Mouse (Mus musculus) CH12.LX (cell line): ENCODE measurements around the gene Glb1. TPM values are rescaled to one million over a fixed set of nuclear protein-coding genes. Genes with fewer than 3 reads are reported as not detected.

Experiments
- DNase-seq: peaks from one replicate; pipeline ENCODE4 v3.0.0-alpha.2; 2013; ENCODE audit errors: extremely low read depth
- H3K27ac ChIP-seq: 2 replicates; pipeline ENCODE4 v1.5.1; 2012; ENCODE audit warnings: low read depth, mild to moderate bottlenecking, control low read depth, moderate library complexity; ENCODE audit not compliant: insufficient read depth
- H3K27me3 ChIP-seq: replicated peaks from 2 replicates; pipeline ENCODE3; 2012; ENCODE audit warnings: inconsistent platforms
- H3K36me3 ChIP-seq, 2 experiments: replicated peaks in 1 of 2; 2 replicates each; pipeline versions ENCODE3 to v1.6.1; 2012; ENCODE audit warnings: inconsistent platforms in 1 of 2, low read length in 1 of 2, mild to moderate bottlenecking in 1 of 2, mixed read lengths in 1 of 2, moderate library complexity in 1 of 2; ENCODE audit not compliant: control insufficient read depth in 1 of 2, insufficient read depth in 1 of 2
- H3K4me1 ChIP-seq, 2 experiments: 2 replicates each; pipeline ENCODE4 v1.6.1; 2012; ENCODE audit warnings: inconsistent platforms in 1 of 2, moderate library complexity in 1 of 2; ENCODE audit not compliant: insufficient read depth in 2 of 2, control insufficient read depth in 1 of 2
- H3K4me2 ChIP-seq: 2 replicates; pipeline ENCODE4 v1.6.1; 2012; ENCODE audit warnings: low read depth, mild to moderate bottlenecking, control low read depth; ENCODE audit not compliant: poor library complexity, insufficient read depth, severe bottlenecking
- H3K4me3 ChIP-seq, 3 experiments: fragments of 150-350 bp in 1 of 3; sonication (generic) in 1 of 3; replicated peaks in 1 of 3; 2 replicates each; pipeline versions ENCODE3 to v1.5.1; 2011 to 2012; ENCODE audit warnings: low read depth in 2 of 3, low read length in 2 of 3, mild to moderate bottlenecking in 2 of 3, moderate library complexity in 2 of 3, control low read depth in 1 of 3, improper control_type of control experiment in 1 of 3, inconsistent platforms in 1 of 3, mixed read lengths in 1 of 3; ENCODE audit not compliant: poor library complexity in 1 of 3
- H3K79me2 ChIP-seq: replicated peaks from 2 replicates; pipeline ENCODE4 v1.6.1; 2012; ENCODE audit warnings: mild to moderate bottlenecking, moderate library complexity; ENCODE audit not compliant: control insufficient read depth, poor library complexity, insufficient read depth, severe bottlenecking; ENCODE audit errors: extremely low read depth
- H3K9ac ChIP-seq: 2 replicates; pipeline ENCODE4 v1.6.1; 2012; ENCODE audit warnings: low read depth, mild to moderate bottlenecking, control low read depth, moderate library complexity; ENCODE audit not compliant: insufficient read depth
- H3K9me3 ChIP-seq: replicated peaks from 2 replicates; pipeline ENCODE3; 2012; ENCODE audit warnings: low read length, inconsistent platforms, mixed read lengths
- BHLHE40 ChIP-seq: IDR thresholded peaks from 2 replicates; pipeline ENCODE4 v1.6.1; 2011; ENCODE audit warnings: mild to moderate bottlenecking, low read depth, low read length, improper control_type of control experiment
- CHD1 ChIP-seq: IDR thresholded peaks from 2 replicates; pipeline ENCODE4 v1.6.1; 2012; ENCODE audit warnings: low read depth, low read length, improper control_type of control experiment, inconsistent platforms
- CTCF ChIP-seq, 2 experiments: IDR thresholded peaks in 1 of 2; conservative IDR thresholded peaks in 1 of 2; 2 replicates each; pipeline ENCODE4 v1.5.1; 2011 to 2012; ENCODE audit warnings: low read depth in 2 of 2, low read length in 2 of 2, improper control_type of control experiment in 1 of 2, inconsistent platforms in 1 of 2, mild to moderate bottlenecking in 1 of 2, moderate library complexity in 1 of 2
- E2F4 ChIP-seq: IDR thresholded peaks from 2 replicates; pipeline ENCODE4 v1.6.1; 2011; ENCODE audit warnings: low read depth, low read length, improper control_type of control experiment; ENCODE audit not compliant: insufficient replicate concordance
- ELF1 ChIP-seq: IDR thresholded peaks from 2 replicates; pipeline ENCODE4 v1.6.1; 2014; ENCODE audit warnings: low read depth, mild to moderate bottlenecking, inconsistent platforms, low read length, improper control_type of control experiment
- EP300 ChIP-seq: IDR thresholded peaks from 2 replicates; pipeline ENCODE4 v1.6.1; 2011; ENCODE audit warnings: low read length, improper control_type of control experiment
- ETS1 ChIP-seq: conservative IDR thresholded peaks from 2 replicates; pipeline ENCODE4 v1.6.1; 2012; ENCODE audit warnings: low read depth, mild to moderate bottlenecking, inconsistent platforms, low read length, improper control_type of control experiment, moderate library complexity
- HCFC1 ChIP-seq: IDR thresholded peaks from 2 replicates; pipeline ENCODE4 v1.6.1; 2012; ENCODE audit warnings: low read depth, mild to moderate bottlenecking, inconsistent platforms, low read length, improper control_type of control experiment
- IRF4 ChIP-seq: IDR thresholded peaks from 2 replicates; pipeline ENCODE4 v1.6.1; 2014; ENCODE audit warnings: low read depth, mild to moderate bottlenecking, inconsistent platforms, low read length, improper control_type of control experiment
- JUN ChIP-seq: IDR thresholded peaks from 2 replicates; pipeline ENCODE4 v1.6.1; 2011; ENCODE audit warnings: low read depth, mild to moderate bottlenecking, low read length, improper control_type of control experiment, moderate library complexity; ENCODE audit not compliant: insufficient read depth
- JUND ChIP-seq: conservative IDR thresholded peaks from 2 replicates; pipeline ENCODE4 v1.6.1; 2011; ENCODE audit warnings: low read depth, low read length, improper control_type of control experiment
- MAFK ChIP-seq: IDR thresholded peaks from 2 replicates; pipeline ENCODE4 v1.6.1; 2011; ENCODE audit warnings: low read length, improper control_type of control experiment; ENCODE audit not compliant: insufficient replicate concordance
- MAX ChIP-seq: IDR thresholded peaks from 2 replicates; pipeline ENCODE4 v1.6.1; 2011; ENCODE audit warnings: low read length, improper control_type of control experiment
- MAZ ChIP-seq: IDR thresholded peaks from 2 replicates; pipeline ENCODE4 v1.6.1; 2012; ENCODE audit warnings: low read depth, mild to moderate bottlenecking, inconsistent platforms, low read length, improper control_type of control experiment, moderate library complexity
- MEF2A ChIP-seq: IDR thresholded peaks from 2 replicates; pipeline ENCODE4 v1.6.1; 2014; ENCODE audit warnings: low read depth, mild to moderate bottlenecking, inconsistent platforms, low read length, improper control_type of control experiment, borderline replicate concordance
- MXI1 ChIP-seq: IDR thresholded peaks from 2 replicates; pipeline ENCODE4 v1.6.1; 2011; ENCODE audit warnings: mild to moderate bottlenecking, low read depth, low read length, improper control_type of control experiment
- NRF1 ChIP-seq: IDR thresholded peaks from 2 replicates; pipeline ENCODE4 v1.6.1; 2014; ENCODE audit warnings: low read depth, mild to moderate bottlenecking, inconsistent platforms, low read length, improper control_type of control experiment, moderate library complexity
- POLR2AphosphoS2 ChIP-seq: IDR thresholded peaks from 2 replicates; pipeline ENCODE4 v1.6.1; 2011; ENCODE audit warnings: low read depth, low read length, improper control_type of control experiment
- RAD21 ChIP-seq: IDR thresholded peaks from 2 replicates; pipeline ENCODE4 v1.6.1; 2011; ENCODE audit warnings: low read depth, mild to moderate bottlenecking, low read length, improper control_type of control experiment, moderate library complexity
- SIN3A ChIP-seq: IDR thresholded peaks from 2 replicates; pipeline ENCODE4 v1.6.1; 2012; ENCODE audit warnings: low read length, improper control_type of control experiment, inconsistent platforms
- SMC3 ChIP-seq: IDR thresholded peaks from 2 replicates; pipeline ENCODE4 v1.6.1; 2011; ENCODE audit warnings: low read depth, low read length, improper control_type of control experiment
- TCF12 ChIP-seq: IDR thresholded peaks from 2 replicates; pipeline ENCODE4 v1.6.1; 2014; ENCODE audit warnings: low read depth, mild to moderate bottlenecking, inconsistent platforms, low read length, improper control_type of control experiment
- UBTF ChIP-seq: IDR thresholded peaks from 2 replicates; pipeline ENCODE4 v1.6.1; 2012; ENCODE audit warnings: low read depth, mild to moderate bottlenecking, inconsistent platforms, low read length, improper control_type of control experiment, moderate library complexity
- USF1 ChIP-seq: IDR thresholded peaks from 2 replicates; pipeline ENCODE4 v1.6.1; 2014; ENCODE audit warnings: low read depth, mild to moderate bottlenecking, inconsistent platforms, low read length, improper control_type of control experiment
- ZC3H11A ChIP-seq: IDR thresholded peaks from 2 replicates; pipeline ENCODE4 v1.6.1; 2012; ENCODE audit warnings: low read depth, mild to moderate bottlenecking, inconsistent platforms, low read length, improper control_type of control experiment
- ZKSCAN1 ChIP-seq: IDR thresholded peaks from 2 replicates; pipeline ENCODE4 v1.6.1; 2012; ENCODE audit warnings: low read depth, inconsistent platforms, low read length, improper control_type of control experiment, borderline replicate concordance
- ZMIZ1 ChIP-seq: IDR thresholded peaks from 2 replicates; pipeline ENCODE4 v1.6.1; 2012; ENCODE audit warnings: low read depth, mild to moderate bottlenecking, inconsistent platforms, low read length, improper control_type of control experiment
- dilution Hi-C: fragments of 300-500 bp; cut with MboI; formaldehyde crosslinking; loops from 2 replicates; pipeline ENCODE4 v1.14.3; 2020; ENCODE audit warnings: low sequenced_read_pairs; ENCODE audit not compliant: extremely low pct_unique_long_range_greater_than_20kb, extremely low pct_ligation_motif_present
- in situ Hi-C: fragments of 300-500 bp; cut with MboI; formaldehyde crosslinking; loops from 3 replicates; pipeline ENCODE4 v1.14.3; 2019; ENCODE audit warnings: low sequenced_read_pairs, low pct_ligation_motif_present, low pct_unique_long_range_greater_than_20kb, mixed read lengths
- polyA plus RNA-seq: library from polyadenylated mRNA; unstranded; fragments of >175 nt; gene quantifications from 2 replicates; pipeline ENCODE4 v1.2.1, GENCODE M21; 2012; ENCODE audit warnings: low read depth; ENCODE audit not compliant: insufficient read length
- total RNA-seq, 2 experiments: library from RNA; depleted of rRNA; stranded (reverse); fragments of 300-350 nt in 1 of 2; fragments of >200 nt in 1 of 2; gene quantifications; 2 replicates each; pipeline ENCODE4 v1.2.3; 2012 to 2014

Gene Glb1
- total and polyA plus RNA-seq, 3 experiments, result 25.7 to 40.7 (median 35.4) TPM

- H3K9ac ChIP-seq, result no peak overlapping the region
- H3K79me2 ChIP-seq, result no peaks in the 10 kb centered on the region
- peaks cover 0 to 40% of the 10 kb centered on the region in 2 experiments; a peak in 2 of 4 replicates for H3K4me1 ChIP-seq
- no peaks in the 10 kb centered on the region for H3K27me3 ChIP-seq
- no peak overlapping the region for H3K4me2 ChIP-seq
- dilution Hi-C loops, result no loop called here
- peaks cover 33 to 57% of the 10 kb centered on the region in 2 experiments for H3K36me3 ChIP-seq
- no peak for TF ChIP-seq ZKSCAN1
- TF ChIP-seq UBTF, result no peak
- no peak for TF ChIP-seq SMC3
- TF ChIP-seq NRF1, result no peak
- no peak for TF ChIP-seq ZMIZ1
- TF ChIP-seq ZC3H11A, result no peak
- no peak for TF ChIP-seq MAFK
- TF ChIP-seq RAD21, result no peak
- TF ChIP-seq HCFC1, result no peak
- TF ChIP-seq TCF12, result no peak
- no peak for TF ChIP-seq JUN
- TF ChIP-seq CTCF (conservative IDR thresholded peaks at IDR 0.05 in 1 of 2, IDR thresholded peaks at IDR 0.05 in 1 of 2; ENCODE audit: low read depth in 2 of 2, low read length in 2 of 2), result no peak
- TF ChIP-seq, all 38 proteins: peak for 0
- Histone ChIP-seq H3K4me3 (no peak overlapping the region), H3K9me3 (peaks cover 8% of the 10 kb centered on the region), H3K27ac (no peak overlapping the region)
- DNase-seq, result no peak
- in situ Hi-C loops, result no loop called here
Observed at GRCm38 (mm10) chr9:114427425-114427824, 26.5 kb downstream of the Glb1 start.

GRCm38 (mm10) chr9:114428103-114428834 lies 27.4 kb downstream of the Glb1 start:
- H3K79me2 ChIP-seq, result no peaks in the 10 kb centered on the region
- H3K27ac ChIP-seq, result no peak overlapping the region
- no peaks in the 10 kb centered on the region for H3K27me3 ChIP-seq
- in situ Hi-C loops (no loop called here), dilution Hi-C loops (no loop called here)
- DNase-seq, result no peak
- H3K9me3 ChIP-seq, result peaks cover 8% of the 10 kb centered on the region
- no peak for TF ChIP-seq ZKSCAN1
- TF ChIP-seq POLR2AphosphoS2, result no peak
- no peak for TF ChIP-seq E2F4
- no peak for TF ChIP-seq MAX
- no peak for TF ChIP-seq EP300
- no peak for TF ChIP-seq ZMIZ1
- TF ChIP-seq CHD1, result no peak
- TF ChIP-seq JUND, result no peak
- no peak for TF ChIP-seq MAFK
- TF ChIP-seq TCF12, result no peak
- no peak for TF ChIP-seq ELF1
- no peak for TF ChIP-seq MEF2A
- no peak for TF ChIP-seq IRF4
- no peak for TF ChIP-seq ETS1
- no peak for TF ChIP-seq MXI1
- TF ChIP-seq MAZ, result no peak
- TF ChIP-seq USF1, result no peak
- no peak for TF ChIP-seq BHLHE40
- no peak for TF ChIP-seq UBTF
- TF ChIP-seq SIN3A, result no peak
- no peak overlapping the region for H3K4me2 ChIP-seq
- no peak overlapping the region for H3K9ac ChIP-seq
- H3K4me3 ChIP-seq, result no peak overlapping the region
- peaks cover 0 to 37% of the 10 kb centered on the region in 2 experiments; a peak in 2 of 4 replicates for H3K4me1 ChIP-seq
- H3K36me3 ChIP-seq, result peaks cover 37 to 61% of the 10 kb centered on the region in 2 experiments
